Mouse (Mus musculus) Patski (cell line): Measurements from ENCODE around the gene Fuca2. TPM values are rescaled to one million over a fixed set of nuclear protein-coding genes. Genes with fewer than 3 reads are reported as not detected.

Experiments
- ATAC-seq: fragments of 100-300 bp; one replicate; pipeline ENCODE4 v1.8.0; 2021
- CTCF ChIA-PET: fragments of 350-600 bp; sonication (Branson Sonifier 250); formaldehyde crosslinking; loops from one replicate; lab custom pipeline; 2022; ENCODE audit warnings: inconsistent platforms; lab: Charles Lee
- POLR2A ChIA-PET: fragments of 350-600 bp; sonication (Branson Sonifier 250); formaldehyde crosslinking; loops from one replicate; lab custom pipeline; 2022; ENCODE audit warnings: antibody characterized with exemption, inconsistent platforms; lab: Charles Lee
- DNase-seq: peaks from one replicate; pipeline ENCODE4 v3.0.0-alpha.2; 2011; ENCODE audit warnings: low read depth, low spot score
- H3K27me3 ChIP-seq: fragments of 371-371 bp; one replicate; pipeline ENCODE4 v1.5.1; 2021
- CTCF ChIP-seq: fragments of 100-300 bp; IDR thresholded peaks from one replicate; pipeline ENCODE4 v1.5.1; 2021
- in situ Hi-C: fragments of 300-500 bp; cut with MboI; formaldehyde crosslinking; loops from 3 replicates; pipeline ENCODE4 v1.11.1; 2018; ENCODE audit warnings: low pct_unique_long_range_greater_than_20kb, mixed read lengths
- polyA plus RNA-seq: library from polyadenylated mRNA; unstranded; gene quantifications from one replicate; pipeline ENCODE4 v1.2.3, GENCODE M21; 2021

The Fuca2 gene
- polyA plus RNA-seq, 1 experiment from 2014 or later, result 33.4 TPM

GRCm38 (mm10) chr10:13564364-13565079 is 65.2 kb downstream of the Fuca2 start:
- DNase-seq (no peak), ATAC-seq (no peak)
- CTCF ChIA-PET, result interaction anchor here (0.7 to 2.9 kb wide), 9 partner anchors 8 to 759 kb away, joined by 3 to 14 read pairs (median 3); no protein-coding TSS in a partner anchor
- no peaks in the 10 kb centered on the region for H3K27me3 ChIP-seq
- peak; percentile 98 for TF ChIP-seq CTCF
- POLR2A ChIA-PET, result interaction anchor here (0.6 kb wide), 1 partner anchor 559 kb away, joined by 3 read pairs; no protein-coding TSS in a partner anchor
- in situ Hi-C loops, result loop anchor here (10.0 kb wide), 1 partner anchor 480 kb away; no protein-coding TSS in a partner anchor

DNA sequence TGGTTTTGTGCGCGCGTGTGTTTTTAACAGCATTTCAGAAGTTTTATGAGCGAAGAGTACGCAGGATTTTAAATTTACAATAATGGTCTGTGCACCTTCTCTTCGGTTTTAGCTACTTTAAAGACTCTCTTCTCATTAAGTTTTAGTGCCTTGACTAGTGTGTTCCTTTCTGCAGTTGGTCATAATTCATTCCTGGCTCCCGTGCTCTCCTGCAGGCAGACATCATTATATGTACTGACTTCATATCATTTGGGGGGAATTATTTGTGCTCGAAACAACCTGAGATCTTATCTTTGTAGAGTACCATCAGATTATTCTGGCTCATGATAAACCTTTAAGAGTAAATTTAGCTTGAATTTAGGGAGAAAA is 65.7 kb downstream of the Fuca2 start:
- DNase-seq (no peak), ATAC-seq (no peak)
- CTCF ChIA-PET, result interaction anchor here (0.7 to 2.9 kb wide), 9 partner anchors 9 to 758 kb away, joined by 3 to 14 read pairs (median 3); no protein-coding TSS in a partner anchor
- TF ChIP-seq CTCF, result no peak
- in situ Hi-C loops, result loop anchor here (10.0 kb wide), 1 partner anchor 480 kb away; no protein-coding TSS in a partner anchor
- H3K27me3 ChIP-seq, result no peaks in the 10 kb centered on the region
- POLR2A ChIA-PET, result interaction anchor here (0.6 kb wide), 1 partner anchor 560 kb away, joined by 3 read pairs; no protein-coding TSS in a partner anchor

- ATAC-seq (no peak), DNase-seq (no peak)
- ChIA-PET POLR2A (interaction anchor here (0.5 kb wide), 1 partner anchor 773 kb away, joined by 3 read pairs; no protein-coding TSS in a partner anchor), CTCF (interaction anchor here (1.9 kb wide), 1 partner anchor 10 kb away, joined by 4 read pairs; no protein-coding TSS in a partner anchor)
- in situ Hi-C loops, result loop anchor here (10.0 kb wide), 1 partner anchor 478 kb away; no protein-coding TSS in a partner anchor
- TF ChIP-seq CTCF, result no peak
- H3K27me3 ChIP-seq, result no peaks in the 10 kb centered on the region
Observed at GRCm38 (mm10) chr10:13566393-13566792, 67.1 kb downstream of the Fuca2 start.

Other genes with a start within 250 kb of the Fuca2 start
- 9.3 TPM for gene Phactr2, start 25.1 kb upstream of the Fuca2 start, polyA plus RNA-seq
- 8.8 TPM for gene Adat2, start 53.4 kb downstream of the Fuca2 start, polyA plus RNA-seq
- gene Pex3, start 53.6 kb downstream of the Fuca2 start, polyA plus RNA-seq, result 21.7 TPM